Mouse (Mus musculus): ENCODE results near the gene Gbf1. TPM values are rescaled to one million over a fixed set of nuclear protein-coding genes. Genes with fewer than 3 reads are reported as not detected.

Gbf1 gene
- polyA plus RNA-seq, 1 experiment from 2014 or later, result 43.0 TPM

- Histone ChIP-seq H3K27me3 (ENCODE audit: insufficient read depth, low read length) (peaks cover 94% of the 10 kb centered on the region), H3K9ac (replicated peaks; ENCODE audit: low read length) (no peak overlapping the region), H3K4me1 (ENCODE audit: insufficient read depth, low read length) (peaks cover 20% of the 10 kb centered on the region), H3K9me3 (ENCODE audit: low read length) (no peaks in the 10 kb centered on the region), H3K27ac (ENCODE audit: low read length) (no peak overlapping the region), H3K36me3 (ENCODE audit: insufficient read depth, low read length) (no peaks in the 10 kb centered on the region), H3K4me2 (replicated peaks; ENCODE audit: low read depth, low read length) (no peak overlapping the region), H3K4me3 (ENCODE audit: low read length) (no peak overlapping the region)
- no peak for ATAC-seq (ENCODE audit: low FRiP score, low TSS enrichment)
- WGBS, result 73% methylated on average over 13 of the region's 13 CpGs
These were observed 170.8 kb downstream of the Gbf1 start for GRCm38 (mm10) chr19:46322996-46323572.

GRCm38 (mm10) chr19:46323716-46324115 is 171.4 kb downstream of the Gbf1 start:
- ATAC-seq (ENCODE audit: low FRiP score, low TSS enrichment), result no peak
- Histone ChIP-seq H3K4me1 (ENCODE audit: insufficient read depth, low read length) (peaks cover 18% of the 10 kb centered on the region), H3K36me3 (ENCODE audit: insufficient read depth, low read length) (no peaks in the 10 kb centered on the region), H3K9ac (replicated peaks; ENCODE audit: low read length) (no peak overlapping the region), H3K27ac (ENCODE audit: low read length) (no peak overlapping the region), H3K4me2 (replicated peaks; ENCODE audit: low read depth, low read length) (no peak overlapping the region), H3K27me3 (ENCODE audit: insufficient read depth, low read length) (peaks cover 88% of the 10 kb centered on the region), H3K9me3 (ENCODE audit: low read length) (no peaks in the 10 kb centered on the region), H3K4me3 (ENCODE audit: low read length) (no peak overlapping the region)
- WGBS, result 55% methylated on average over 5 of the region's 5 CpGs

GRCm38 (mm10) chr19:46324366-46324765 is 172.1 kb downstream of the Gbf1 start:
- Histone ChIP-seq H3K4me3 (ENCODE audit: low read length) (no peak overlapping the region), H3K36me3 (ENCODE audit: insufficient read depth, low read length) (no peaks in the 10 kb centered on the region), H3K9me3 (ENCODE audit: low read length) (no peaks in the 10 kb centered on the region), H3K4me1 (ENCODE audit: insufficient read depth, low read length) (peaks cover 19% of the 10 kb centered on the region), H3K27me3 (ENCODE audit: insufficient read depth, low read length) (peaks cover 81% of the 10 kb centered on the region), H3K9ac (replicated peaks; ENCODE audit: low read length) (no peak overlapping the region), H3K4me2 (replicated peaks; ENCODE audit: low read depth, low read length) (no peak overlapping the region), H3K27ac (ENCODE audit: low read length) (no peak overlapping the region)
- 64% methylated on average over 11 of the region's 11 CpGs for WGBS
- ATAC-seq (ENCODE audit: low FRiP score, low TSS enrichment), result no peak

GRCm38 (mm10) chr19:46324918-46325317 is 172.6 kb downstream of the Gbf1 start:
- Histone ChIP-seq H3K4me1 (ENCODE audit: insufficient read depth, low read length) (peaks cover 24% of the 10 kb centered on the region), H3K9me3 (ENCODE audit: low read length) (no peaks in the 10 kb centered on the region), H3K27me3 (ENCODE audit: insufficient read depth, low read length) (peaks cover 76% of the 10 kb centered on the region), H3K4me2 (replicated peaks; ENCODE audit: low read depth, low read length) (no peak overlapping the region), H3K9ac (replicated peaks; ENCODE audit: low read length) (no peak overlapping the region), H3K4me3 (ENCODE audit: low read length) (no peak overlapping the region), H3K27ac (ENCODE audit: low read length) (no peak overlapping the region), H3K36me3 (ENCODE audit: insufficient read depth, low read length) (no peaks in the 10 kb centered on the region)
- no peak for ATAC-seq (ENCODE audit: low FRiP score, low TSS enrichment)
- WGBS, result 75% methylated on average over 5 of the region's 5 CpGs

- H3K27me3 ChIP-seq (ENCODE audit: insufficient read depth, low read length), result peaks cover 63% of the 10 kb centered on the region
- WGBS, result 4% methylated on average over 29 of the region's 29 CpGs
- H3K4me2 ChIP-seq (replicated peaks; ENCODE audit: low read depth, low read length), result no peak overlapping the region
- H3K9ac ChIP-seq (replicated peaks; ENCODE audit: low read length), result no peak overlapping the region
- 0 out of 2 replicates have a peak, but pooled peaks cover 2% of the 10 kb centered on the region for H3K36me3 ChIP-seq (ENCODE audit: insufficient read depth, low read length)
- H3K27ac ChIP-seq (ENCODE audit: low read length), result no peak overlapping the region
- peaks cover 25% of the 10 kb centered on the region for H3K4me1 ChIP-seq (ENCODE audit: insufficient read depth, low read length)
- peak overlapping the region; percentile 18 for H3K4me3 ChIP-seq (ENCODE audit: low read length)
- ATAC-seq (ENCODE audit: low FRiP score, low TSS enrichment), result no peak
- no peaks in the 10 kb centered on the region for H3K9me3 ChIP-seq (ENCODE audit: low read length)
These were observed 173.9 kb downstream of the Gbf1 start for GRCm38 (mm10) chr19:46326019-46326755.

- ATAC-seq (ENCODE audit: low FRiP score, low TSS enrichment), result no peak
- peak within 1 kb of the TSS; percentile 94 for H3K27ac ChIP-seq (ENCODE audit: low read length)
- H3K9ac ChIP-seq (replicated peaks; ENCODE audit: low read length), result peak within 1 kb of the TSS; percentile 80
- H3K36me3 ChIP-seq (ENCODE audit: insufficient read depth, low read length), result peaks cover 8% of the 10 kb centered on the region; the same call in 1 of the 2 replicates
- peak within 1 kb of the TSS; percentile 99 for H3K4me2 ChIP-seq (replicated peaks; ENCODE audit: low read depth, low read length)
- H3K9me3 ChIP-seq (ENCODE audit: low read length), result no peaks in the 10 kb centered on the region
- H3K4me1 ChIP-seq (ENCODE audit: insufficient read depth, low read length), result peaks cover 25% of the 10 kb centered on the region
- under 1% methylated on average over 35 of the region's 35 CpGs for WGBS
- H3K4me3 ChIP-seq (ENCODE audit: low read length), result peak within 1 kb of the TSS; percentile 72
- peaks cover 56% of the 10 kb centered on the region for H3K27me3 ChIP-seq (ENCODE audit: insufficient read depth, low read length)
These were observed 174.5 kb downstream of the Gbf1 start, which contains the start of gene Psd for GRCm38 (mm10) chr19:46326756-46327305. Gene Psd, minus strand, starts transcription at chr19:46327156.

- H3K4me2 ChIP-seq (replicated peaks; ENCODE audit: low read depth, low read length), result peak overlapping the region; percentile 99
- H3K9ac ChIP-seq (replicated peaks; ENCODE audit: low read length), result no peak overlapping the region; the same call in 1 of the 2 replicates
- 31% methylated on average over 14 of the region's 14 CpGs for WGBS
- peaks cover 25% of the 10 kb centered on the region for H3K4me1 ChIP-seq (ENCODE audit: insufficient read depth, low read length)
- H3K27me3 ChIP-seq (ENCODE audit: insufficient read depth, low read length), result peaks cover 49% of the 10 kb centered on the region
- H3K27ac ChIP-seq (ENCODE audit: low read length), result peak overlapping the region; percentile 94; the same call in 1 of the 2 replicates
- H3K36me3 ChIP-seq (ENCODE audit: insufficient read depth, low read length), result peaks cover 13% of the 10 kb centered on the region
- no peaks in the 10 kb centered on the region for H3K9me3 ChIP-seq (ENCODE audit: low read length)
- peak overlapping the region; percentile 72 for H3K4me3 ChIP-seq (ENCODE audit: low read length)
- no peak for ATAC-seq (ENCODE audit: low FRiP score, low TSS enrichment)
These were observed 175.3 kb downstream of the Gbf1 start for GRCm38 (mm10) chr19:46327531-46328064.

- Histone ChIP-seq H3K27ac (ENCODE audit: low read length) (peak within 1 kb of the TSS; percentile 94), H3K4me2 (replicated peaks; ENCODE audit: low read depth, low read length) (peak within 1 kb of the TSS; percentile 99), H3K4me1 (ENCODE audit: insufficient read depth, low read length) (peaks cover 25% of the 10 kb centered on the region), H3K4me3 (ENCODE audit: low read length) (peak within 1 kb of the TSS; percentile 72), H3K9ac (replicated peaks; ENCODE audit: low read length) (peak within 1 kb of the TSS; percentile 80), H3K36me3 (ENCODE audit: insufficient read depth, low read length) (peaks cover 15% of the 10 kb centered on the region), H3K27me3 (ENCODE audit: insufficient read depth, low read length) (peaks cover 41% of the 10 kb centered on the region), H3K9me3 (ENCODE audit: low read length) (no peaks in the 10 kb centered on the region)
- ATAC-seq (ENCODE audit: low FRiP score, low TSS enrichment), result peak; percentile 92
- under 1% methylated on average over 78 of the region's 81 CpGs for WGBS
These were observed 176.0 kb downstream of the Gbf1 start, which contains the start of gene Fbxl15 for GRCm38 (mm10) chr19:46328081-46329030. Gene Fbxl15, plus strand, starts transcription at chr19:46328184.
